Mouse (Mus musculus) neutrophil, adult 65 days (primary cell): ENCODE data around the gene Sin3b. TPM values are rescaled to one million over a fixed set of nuclear protein-coding genes. Genes with fewer than 3 reads are reported as not detected.

Experiments used
- total RNA-seq: library from RNA; stranded (reverse); gene quantifications from 2 replicates; pipeline ENCODE4 v1.2.4, GENCODE M21; 2023

The Sin3b gene
- total RNA-seq, result 157 and 174 TPM in 2 replicates

DNA sequence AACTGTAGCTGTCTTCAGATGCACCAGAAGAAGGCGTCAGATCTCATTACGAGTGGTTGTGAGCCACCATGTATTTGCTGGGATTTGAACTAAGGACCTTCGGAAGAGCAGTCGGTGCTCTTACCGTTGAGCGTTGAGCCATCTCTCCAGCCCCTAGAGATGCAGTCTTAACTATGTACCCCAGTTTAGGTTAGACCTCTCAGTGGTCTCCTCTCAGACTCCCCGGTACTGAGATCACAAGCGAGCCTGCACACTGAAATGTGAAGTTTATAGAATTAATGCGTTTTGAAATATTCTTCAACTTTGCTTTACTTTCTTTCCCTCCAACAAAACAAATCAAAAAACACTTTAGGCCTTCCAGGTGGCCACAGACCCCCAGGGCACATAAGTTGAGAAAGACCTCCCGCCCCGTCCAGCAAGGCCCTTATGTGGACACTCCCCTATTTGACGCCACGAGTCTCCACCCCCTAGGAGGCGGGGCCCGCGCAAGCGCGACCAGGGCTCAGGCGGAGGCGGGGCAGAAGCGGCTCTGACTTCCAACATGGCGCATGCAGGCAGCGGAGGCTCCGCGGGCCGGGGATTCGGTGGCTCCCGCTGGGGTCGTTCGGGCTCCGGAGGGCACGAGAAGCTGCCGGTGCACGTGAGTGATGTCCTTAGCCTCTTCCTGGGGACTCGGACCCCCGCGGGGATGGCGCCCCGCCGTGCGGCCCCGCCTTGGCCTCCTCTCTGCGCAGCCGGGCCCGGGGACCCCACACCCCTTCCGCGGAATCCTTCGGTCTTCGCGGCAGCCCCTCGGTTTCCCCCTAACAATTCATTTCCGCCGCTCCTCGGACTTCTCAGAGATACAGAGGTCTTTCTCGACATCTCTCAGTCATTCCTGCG lies at the start of gene Sin3b:
Sin3b (plus strand) TSS at position 517 of the 882 bp plus-strand sequence.

DNA sequence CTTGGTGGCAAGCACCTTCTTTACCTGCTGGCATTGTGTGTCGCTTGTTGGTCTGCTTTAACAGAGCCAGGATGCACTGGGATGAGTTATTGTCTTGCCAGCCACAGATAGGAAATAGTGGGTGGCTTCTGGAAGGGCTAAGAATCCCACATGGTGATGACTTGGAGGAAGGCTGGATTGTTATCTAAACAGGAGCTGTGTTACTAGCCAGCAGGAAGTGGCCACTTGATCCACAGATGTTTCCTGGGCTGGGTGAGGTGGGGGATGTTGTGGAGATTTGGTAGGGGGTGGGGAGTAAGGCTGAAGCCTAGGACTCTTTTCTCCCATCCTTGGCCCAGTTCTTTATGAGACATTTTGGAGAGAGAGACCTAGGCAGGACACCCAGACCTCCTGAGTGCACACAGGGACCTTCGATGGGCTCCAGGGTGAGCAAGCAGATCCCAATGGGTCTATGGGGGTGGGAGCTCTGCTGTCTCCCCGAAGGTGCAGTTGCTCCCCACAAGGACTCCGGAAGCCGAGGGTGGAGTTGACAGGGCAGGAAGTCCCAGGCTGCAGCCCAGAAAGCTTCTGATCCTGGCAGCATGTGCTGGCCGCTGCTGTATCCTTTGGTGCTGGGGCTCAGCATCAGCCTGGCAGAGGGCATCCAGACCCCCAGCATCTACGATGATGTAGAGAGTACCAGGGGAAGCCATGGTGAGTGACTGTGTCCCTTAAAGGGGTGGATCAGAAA lies 38.4 kb downstream of the Sin3b start, which contains the start of gene F2rl3:
F2rl3 (plus strand) TSS at position 559 of the 730 bp plus-strand sequence.

Other genes with a start within 250 kb of the Sin3b start
- 62.2 and 65.7 TPM in 2 replicates for gene Cherp, start 248.1 kb upstream of the Sin3b start, total RNA-seq
- 147 and 157 TPM in 2 replicates for gene Slc35e1, start 230.7 kb upstream of the Sin3b start, total RNA-seq
- 13.2 and 16.7 TPM in 2 replicates for gene Med26, start 175.0 kb upstream of the Sin3b start, total RNA-seq
- 117 and 121 TPM in 2 replicates for gene Smim7, start 152.2 kb upstream of the Sin3b start, total RNA-seq
- gene Tmem38a, start 151.2 kb upstream of the Sin3b start, total RNA-seq, result 22.8 and 23.8 TPM in 2 replicates
- gene Nwd1, start 76.6 kb upstream of the Sin3b start, total RNA-seq, result 0.41 and 0.47 TPM in 2 replicates
- 1.1 and 1.4 TPM in 2 replicates for gene F2rl3, start 38.6 kb downstream of the Sin3b start, total RNA-seq